Mouse (Mus musculus): ENCODE measurements around the gene Fam196b.

- no peak for TF ChIP-seq CTCF (conservative IDR thresholded peaks at IDR 0.05; ENCODE audit: insufficient read depth, insufficient read length, low read depth, low read length)
- TF ChIP-seq POLR2A (IDR thresholded peaks at IDR 0.05; ENCODE audit: low read depth, low read length), result no peak
Observed at GRCm38 (mm10) chr11:34306231-34306630, 8.4 kb upstream of the Fam196b start.
